Mouse (Mus musculus) ovary, postnatal 10 days (tissue): ENCODE measurements around the gene Tmem74b.

ENCODE experiments used
- DNase-seq: peaks from one replicate; pipeline ENCODE4 v3.0.0; 2022; ENCODE audit warnings: low spot score

The Tmem74b gene

DNA sequence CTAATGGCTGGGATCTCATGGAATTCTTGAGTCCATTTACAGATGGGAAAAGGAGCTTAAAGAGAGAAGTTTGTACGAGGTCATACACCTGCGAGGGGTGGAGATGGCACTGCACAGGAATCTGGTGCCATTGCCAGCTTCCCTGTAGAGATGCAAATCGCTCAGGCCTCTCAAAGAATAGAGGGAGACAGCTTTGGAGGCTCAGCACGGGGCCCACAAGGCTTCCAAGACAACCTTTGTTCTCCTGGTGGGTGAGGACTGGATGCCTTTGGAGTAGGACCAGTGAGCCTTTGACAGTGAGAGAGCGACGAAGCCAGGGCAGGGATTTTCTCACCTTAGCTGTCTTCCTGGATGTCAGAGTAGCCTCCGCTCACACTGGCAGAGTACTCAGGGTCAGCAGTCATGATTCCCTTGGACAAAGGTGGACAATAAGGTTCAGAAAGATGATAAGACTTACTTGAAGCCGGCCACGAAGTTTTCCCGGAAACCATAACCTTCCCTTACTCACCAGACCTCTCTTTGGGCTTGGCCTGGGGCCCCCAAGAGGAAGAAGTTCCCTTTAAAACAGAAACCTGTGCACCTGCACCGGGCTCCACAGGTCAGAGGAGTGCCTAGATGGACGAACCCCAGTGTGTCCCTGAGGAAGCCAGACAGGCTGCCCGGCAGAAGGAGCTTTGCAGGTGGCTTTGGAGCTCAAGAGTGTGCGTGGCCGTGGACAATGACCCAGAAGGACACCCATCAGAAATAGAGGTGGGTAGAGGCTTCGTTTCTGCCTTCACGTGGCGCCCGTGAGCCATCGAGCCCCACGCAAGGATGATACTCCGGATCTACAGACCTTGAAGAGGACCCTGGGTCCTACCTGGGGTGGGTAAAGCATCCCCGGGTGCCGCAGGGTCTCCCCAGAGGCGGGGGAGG is at the start of gene Tmem74b:
Gene Tmem74b (plus strand): TSS at position 778 of the 915 bp plus-strand sequence.
- DNase-seq, result no peak

DNA sequence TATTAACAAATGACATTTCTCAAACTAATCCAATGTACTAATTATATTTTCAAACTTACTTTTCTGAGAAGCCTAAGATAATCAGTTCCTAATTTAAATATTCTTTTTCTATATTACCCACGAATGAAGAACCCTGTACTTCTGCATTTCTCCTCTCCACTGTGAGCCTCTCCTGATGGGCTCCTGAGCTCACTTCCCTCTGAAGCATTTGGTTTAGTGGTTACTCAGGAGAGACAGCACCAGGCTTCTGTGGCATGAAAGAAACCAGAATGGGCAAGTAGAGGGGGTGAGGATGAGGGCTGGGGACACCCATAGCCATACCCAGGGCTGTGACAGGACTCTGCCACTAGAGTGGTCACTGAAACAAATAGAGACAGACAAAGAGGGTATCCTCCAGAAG is 49.8 kb upstream of the Tmem74b start:
- no peak for DNase-seq

DNA sequence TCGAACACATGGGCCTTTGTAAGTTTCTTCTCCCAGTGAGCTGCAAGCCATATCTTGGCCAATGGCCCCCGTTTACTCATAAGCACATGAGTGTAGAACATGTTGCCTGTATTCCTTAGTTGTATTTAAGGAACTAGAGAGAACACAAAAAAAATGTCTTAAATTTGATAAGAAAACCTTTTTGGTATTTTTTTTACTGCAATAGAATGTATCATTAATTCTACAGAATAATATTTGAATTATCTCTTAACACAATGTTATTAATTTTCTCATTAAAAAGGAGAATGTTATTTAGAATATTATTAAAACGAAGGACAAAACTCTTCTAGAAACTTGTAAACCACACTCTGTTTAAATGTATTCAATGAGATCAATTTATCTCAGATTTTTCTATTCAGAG is 33.4 kb upstream of the Tmem74b start, which contains the start of gene Rad21l:
Gene Rad21l (minus strand): TSS at position 101 of the 400 bp plus-strand sequence.
- DNase-seq, result no peak

DNA sequence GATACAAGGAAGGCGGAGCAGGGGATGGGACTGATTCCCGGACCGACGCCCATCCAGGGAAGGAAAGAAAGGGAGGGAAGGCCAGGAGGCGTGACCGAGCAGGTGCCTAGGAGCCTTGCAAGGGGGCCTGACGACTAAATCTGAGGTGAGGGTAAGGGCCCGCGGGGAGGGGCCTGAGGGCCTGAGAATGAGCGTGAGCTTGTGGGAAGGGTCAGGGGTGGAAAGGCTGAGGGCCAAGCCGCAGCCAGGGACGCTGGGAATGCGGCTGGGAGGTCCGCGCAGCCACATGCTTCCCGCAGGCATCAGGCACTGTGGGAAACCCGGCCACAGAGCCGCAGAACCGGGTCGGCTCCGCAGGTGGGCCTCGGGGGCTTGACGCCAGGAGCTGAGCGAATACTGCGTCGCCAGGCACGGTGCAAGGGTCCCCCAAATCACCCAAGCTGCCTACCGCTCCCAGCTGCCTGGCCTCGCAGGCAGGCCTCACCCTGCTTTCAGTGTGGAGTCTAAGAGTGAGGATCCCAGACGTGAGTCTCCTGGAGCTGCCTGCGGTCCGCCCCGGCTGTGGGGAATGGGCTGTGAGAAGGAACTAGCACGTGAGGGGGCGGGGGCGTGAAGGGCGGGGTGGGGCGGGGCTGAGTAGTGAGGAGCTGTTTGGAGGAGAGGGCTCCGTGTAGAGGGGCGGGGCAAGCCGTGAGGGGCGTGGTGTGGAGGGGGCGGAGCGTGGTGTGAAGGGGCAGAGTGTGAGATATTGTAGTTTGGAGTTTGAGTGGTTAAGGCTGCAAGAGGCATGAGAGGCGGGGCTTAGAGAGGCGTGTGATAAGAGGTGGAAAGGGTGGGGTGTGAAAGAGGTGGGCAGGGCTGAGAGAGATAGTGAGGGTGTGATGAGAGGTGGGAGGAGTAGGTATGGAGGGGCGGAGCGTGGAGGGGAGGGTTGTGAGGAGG is 31.5 kb upstream of the Tmem74b start:
- no peak for DNase-seq

DNA sequence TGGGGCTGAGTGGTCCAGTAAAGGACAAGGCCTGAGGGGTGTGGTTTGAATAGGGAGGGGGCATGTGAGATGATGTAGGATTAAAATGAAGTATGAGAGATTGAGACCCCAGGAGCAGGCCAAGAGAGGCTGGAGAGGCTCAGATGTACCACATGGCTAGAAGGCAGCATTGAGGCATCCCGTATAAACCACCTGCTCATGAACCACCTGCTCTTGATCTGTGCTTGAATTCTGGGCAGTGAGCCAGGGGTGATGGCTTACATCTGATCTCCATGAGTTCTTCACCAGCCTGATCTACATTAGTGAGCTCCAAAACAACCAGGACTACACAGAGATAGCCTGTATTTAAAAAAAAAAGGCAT is 30.9 kb upstream of the Tmem74b start:
- no peak for DNase-seq

DNA sequence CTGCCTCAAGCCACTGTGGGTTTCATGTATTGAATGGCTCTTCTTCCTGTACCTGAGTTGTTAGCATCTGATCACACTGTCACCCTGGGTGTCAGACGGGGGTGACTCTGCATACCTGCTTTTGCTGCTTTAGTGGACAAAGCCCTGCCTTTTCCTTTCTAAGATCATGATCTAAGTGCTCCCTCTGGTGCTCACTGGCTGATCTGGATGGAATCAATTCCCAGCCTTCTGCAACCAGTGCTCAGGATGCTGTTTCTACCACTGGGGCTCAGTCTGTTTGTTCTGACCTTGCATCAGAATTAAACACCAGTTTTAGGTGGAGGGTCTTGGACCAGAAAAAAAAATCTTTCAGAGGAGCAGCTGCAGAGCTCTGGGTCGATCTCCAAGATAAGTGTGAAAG is 25.6 kb upstream of the Tmem74b start:
- no peak for DNase-seq

DNA sequence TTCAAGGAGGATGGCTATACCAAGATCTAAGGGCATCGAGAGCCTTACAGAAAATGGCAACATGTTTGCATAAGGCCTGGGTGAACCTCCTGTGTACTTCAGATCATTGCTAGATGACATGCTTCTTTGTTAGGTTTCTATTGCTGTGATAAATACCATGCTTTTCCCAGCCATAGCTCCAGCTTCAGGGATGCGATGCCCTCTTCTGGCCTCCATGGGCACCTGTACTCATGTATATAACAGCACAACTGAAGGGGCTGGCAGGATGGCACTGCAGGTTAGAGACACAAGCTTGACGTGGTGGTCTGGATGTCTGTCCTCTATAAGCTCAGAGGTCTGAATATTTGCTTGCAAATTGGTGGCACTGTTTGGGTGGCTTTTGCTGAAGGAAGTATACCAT is 19.5 kb upstream of the Tmem74b start:
- no peak for DNase-seq

DNA sequence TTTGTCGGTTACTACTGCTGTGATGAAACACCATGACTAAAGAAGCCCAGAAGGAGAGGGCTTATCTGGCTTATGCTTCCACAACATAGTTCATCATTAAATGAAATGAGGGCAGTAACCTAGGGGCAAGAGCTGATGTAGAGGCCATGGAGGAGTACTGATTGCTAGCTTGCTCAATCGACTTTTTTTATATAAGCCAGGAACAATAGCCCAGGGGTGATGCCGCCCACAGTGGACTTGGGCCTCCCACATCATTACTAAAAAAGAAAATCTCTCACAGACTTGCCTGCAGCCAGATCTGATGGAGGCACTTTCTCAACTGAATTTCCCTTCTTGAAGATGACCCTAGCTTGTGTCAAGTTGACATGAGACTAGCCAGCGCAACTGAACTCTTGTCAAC is 18.8 kb upstream of the Tmem74b start:
- no peak for DNase-seq

DNA sequence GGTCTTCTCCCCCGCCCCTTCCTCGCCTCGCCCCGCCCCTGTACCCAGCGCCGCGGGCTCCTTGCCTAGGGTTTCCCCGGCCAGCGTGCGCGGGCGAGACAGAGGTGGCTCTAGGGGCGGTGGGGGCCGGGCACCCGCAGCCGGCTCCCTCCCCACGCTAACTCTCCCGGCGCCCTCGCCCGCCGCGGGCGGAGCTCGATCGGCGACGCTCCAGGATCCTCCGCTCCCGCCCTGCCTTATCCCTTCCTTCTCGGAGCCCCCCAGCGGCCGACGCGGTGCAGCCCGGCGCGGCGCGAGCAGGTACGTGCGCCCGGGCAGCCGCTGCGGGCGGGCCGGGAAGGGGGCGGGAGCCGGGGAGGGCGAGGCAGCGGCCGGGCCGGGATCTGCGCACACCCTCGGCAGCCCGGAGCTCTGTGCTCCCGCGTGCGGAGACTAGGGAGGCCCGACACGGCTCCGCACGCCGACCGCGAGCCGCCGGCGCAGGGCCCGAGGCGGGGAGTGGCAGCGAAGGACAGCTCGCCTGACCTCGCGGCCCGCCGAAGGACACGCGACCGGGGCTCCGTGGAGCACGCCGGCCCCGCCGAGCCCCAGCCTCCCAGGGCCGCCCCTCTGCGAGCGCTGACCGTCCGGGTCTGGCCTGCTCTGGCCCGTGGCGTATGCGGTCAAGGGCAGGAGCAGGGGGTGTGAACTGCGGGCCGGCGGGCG is 490 bp downstream of the Tmem74b start:
- DNase-seq, result peak; percentile 4

DNA sequence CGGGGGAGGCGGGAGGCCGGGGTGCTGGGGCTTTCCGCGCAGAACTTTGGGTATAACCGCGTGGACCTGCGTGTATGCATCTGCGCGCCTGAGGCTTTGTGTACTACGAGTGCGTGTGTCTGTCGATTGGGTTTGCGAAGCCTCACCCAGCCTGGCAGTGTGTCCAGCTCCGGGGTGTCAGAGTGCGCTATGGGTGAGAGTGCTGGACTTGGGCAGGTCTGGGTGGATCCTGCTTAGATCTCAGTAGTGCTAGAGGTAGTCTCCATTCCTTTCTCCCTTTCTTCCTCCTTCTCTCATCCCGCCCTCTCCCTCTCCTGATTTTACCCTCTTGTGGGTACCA is 1.0 kb downstream of the Tmem74b start:
- no peak for DNase-seq

DNA sequence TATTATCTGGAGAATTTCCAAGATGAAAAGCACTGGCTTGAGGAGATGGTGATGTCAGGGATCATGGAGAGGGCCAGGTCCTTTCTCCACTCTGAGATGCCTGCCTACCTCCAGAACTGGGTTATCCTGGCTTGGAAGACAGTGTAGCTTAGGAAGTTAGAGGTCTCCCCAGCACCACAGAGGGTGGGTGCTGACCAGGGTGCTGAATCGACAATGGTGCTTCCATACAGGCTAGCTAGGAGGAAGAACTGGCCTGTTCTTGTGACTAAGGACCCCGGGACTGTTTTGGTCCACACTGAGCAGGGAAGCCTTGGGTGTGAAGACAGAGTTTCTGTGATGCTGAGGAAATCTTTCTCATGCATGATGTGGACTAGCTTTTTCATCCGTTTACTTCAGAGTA is 10.8 kb downstream of the Tmem74b start:
- no peak for DNase-seq

DNA sequence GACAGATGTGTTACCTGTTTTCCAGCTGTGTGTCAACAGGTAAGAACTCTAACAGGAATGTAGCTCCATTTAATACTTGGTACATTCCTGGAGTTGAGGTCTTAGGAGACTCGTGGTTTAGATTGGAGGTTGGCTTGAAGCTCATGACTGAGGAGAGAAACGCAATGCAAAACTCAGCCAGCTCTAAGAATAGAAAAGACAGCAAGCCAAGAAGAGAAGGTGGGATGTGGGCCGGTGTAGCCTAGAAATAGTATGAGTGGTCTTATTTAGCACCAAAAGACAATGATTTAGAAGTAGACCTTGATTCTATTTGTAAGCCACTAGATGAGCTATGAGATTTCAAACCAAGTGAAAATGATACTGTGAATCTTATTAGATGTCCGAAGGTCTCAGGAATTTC is 13.7 kb downstream of the Tmem74b start:
- DNase-seq, result no peak

DNA sequence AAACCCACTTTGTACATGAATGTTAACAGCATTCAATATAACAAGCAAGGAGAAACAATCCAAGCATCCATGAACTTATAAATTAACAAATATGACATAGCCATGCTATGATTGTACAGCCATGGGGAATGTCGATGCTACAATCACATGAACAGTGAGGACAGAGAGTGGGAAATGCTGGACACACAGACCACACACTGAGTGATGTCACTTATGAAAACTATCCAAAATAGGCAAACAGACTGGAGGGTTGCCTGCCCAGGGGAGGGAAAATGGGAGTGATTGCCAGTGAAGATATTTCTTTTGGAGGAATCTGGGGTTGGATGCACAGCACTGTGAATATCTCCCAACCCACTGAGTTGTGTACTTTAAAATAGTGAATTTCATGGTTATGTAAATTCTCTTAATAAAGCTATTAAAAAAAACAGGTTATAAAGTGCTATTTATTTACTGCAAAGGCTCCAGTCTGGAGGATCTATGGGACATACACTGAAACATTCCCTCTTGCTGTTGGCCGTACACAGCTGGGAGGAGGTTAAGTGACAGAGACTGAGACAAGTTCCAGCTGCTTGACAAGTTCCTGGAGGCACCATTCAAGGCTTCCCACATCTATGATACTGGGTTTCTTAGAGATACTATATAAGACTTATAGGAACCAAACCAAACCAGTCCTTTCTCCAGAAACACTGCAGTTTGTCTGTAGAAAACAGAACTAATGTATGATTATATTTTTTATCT is 14.7 kb downstream of the Tmem74b start:
- no peak for DNase-seq

DNA sequence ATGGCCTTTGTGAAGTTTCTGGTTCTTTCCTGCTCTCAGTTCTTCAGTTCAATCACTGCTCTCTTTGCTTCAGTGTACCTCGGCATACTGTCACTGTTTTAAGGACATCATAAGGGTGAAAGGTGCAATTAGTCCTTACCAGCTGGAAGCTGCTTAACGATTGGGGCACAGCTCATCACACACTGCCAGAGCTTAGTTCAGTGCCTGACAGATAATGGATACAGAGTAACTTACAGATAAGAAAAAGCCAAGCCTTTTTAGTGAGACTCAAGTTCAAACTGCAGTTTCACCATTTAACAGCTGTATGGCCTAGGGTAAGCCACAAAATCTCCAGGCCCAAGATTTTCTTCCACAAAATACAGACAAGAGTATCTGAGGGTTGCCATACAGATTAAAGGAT is 22.3 kb downstream of the Tmem74b start:
- no peak for DNase-seq

DNA sequence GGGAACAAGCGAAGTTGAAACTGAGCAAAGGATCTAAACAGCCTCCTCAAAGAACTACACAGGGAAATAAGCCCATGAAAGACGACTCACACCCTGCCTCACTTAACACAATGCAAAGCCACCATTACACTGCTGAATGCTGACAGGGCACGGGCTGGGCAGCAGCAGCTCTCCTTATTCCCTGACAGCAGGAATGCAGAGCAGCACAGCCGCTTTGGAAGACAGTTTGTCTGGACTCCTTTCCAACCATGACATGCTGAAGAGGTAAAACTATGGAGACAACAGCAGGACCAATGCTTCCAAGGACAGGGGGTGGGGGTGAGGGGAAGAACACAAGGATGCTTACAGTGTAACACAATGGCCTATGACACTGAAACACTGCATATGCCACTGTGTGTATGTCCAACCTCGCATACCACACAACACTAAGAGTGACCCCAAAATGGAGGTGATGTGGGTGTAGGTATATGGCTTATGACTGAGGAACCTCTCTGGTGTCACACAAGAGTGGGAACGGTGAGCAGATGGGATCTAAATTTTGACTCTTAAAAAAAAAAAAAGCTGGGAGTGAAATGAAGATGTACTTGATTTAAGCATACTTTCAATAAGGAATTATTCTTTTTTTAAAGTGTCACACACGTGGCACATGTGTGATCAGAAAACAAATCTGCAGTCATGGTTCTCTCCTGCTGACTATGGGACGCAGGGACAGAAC is 31.5 kb downstream of the Tmem74b start:
- no peak for DNase-seq

DNA sequence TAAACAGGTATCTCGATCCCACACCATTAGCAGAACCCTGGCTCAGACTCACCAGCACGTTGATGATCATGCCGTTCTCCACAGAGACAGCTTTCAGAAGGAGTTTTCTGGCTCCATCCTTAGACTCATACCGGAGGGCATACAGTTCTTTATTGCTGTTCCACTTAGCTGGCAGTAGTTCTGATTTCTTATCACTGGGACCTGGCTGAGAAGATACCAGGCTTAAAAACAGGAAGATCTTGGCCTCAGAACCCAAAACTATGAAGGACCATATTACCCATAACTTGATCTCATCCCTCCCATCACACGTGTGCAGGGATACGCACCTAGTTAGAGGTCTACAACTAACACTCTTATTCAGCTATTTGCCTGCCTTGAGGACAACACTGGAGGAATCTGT is 33.6 kb downstream of the Tmem74b start:
- no peak for DNase-seq

DNA sequence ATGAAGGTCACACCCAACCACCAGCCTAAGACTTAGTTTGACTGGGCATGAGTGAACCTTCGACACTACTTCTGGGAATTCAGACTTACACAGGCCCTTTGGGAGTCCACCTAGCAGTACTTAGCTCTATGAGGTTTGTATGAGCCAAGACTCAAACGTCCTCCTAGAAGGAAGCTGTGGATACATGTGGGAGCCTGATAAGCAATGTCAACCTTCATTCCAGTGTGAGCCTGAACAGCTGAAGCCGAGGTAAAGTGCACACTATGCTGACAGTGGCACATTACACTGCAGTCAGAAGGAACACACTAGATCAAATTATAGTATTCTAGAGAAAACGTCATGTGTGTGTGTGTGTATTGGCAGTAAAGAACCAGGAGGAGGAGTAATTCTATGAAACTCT is 36.7 kb downstream of the Tmem74b start:
- DNase-seq, result no peak

DNA sequence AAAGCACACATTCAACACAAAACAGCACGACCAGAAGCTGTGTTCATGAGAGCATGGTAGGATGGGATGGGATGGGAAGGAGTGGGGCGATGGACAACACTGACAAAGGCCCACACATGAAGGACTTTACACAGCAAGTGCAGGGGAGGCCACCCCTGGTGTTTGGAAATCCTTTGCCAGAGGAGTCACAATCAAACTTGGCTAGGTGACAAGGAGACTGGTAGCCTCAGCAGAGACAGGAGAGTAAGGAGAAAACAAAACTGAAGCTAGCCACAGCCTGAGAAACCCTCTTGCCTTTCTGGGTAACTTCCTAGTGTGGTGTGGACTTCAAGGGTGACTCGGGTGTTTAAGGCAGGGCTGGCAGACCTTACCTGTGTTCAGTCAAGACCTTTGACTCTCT is 37.3 kb downstream of the Tmem74b start:
- DNase-seq, result no peak

DNA sequence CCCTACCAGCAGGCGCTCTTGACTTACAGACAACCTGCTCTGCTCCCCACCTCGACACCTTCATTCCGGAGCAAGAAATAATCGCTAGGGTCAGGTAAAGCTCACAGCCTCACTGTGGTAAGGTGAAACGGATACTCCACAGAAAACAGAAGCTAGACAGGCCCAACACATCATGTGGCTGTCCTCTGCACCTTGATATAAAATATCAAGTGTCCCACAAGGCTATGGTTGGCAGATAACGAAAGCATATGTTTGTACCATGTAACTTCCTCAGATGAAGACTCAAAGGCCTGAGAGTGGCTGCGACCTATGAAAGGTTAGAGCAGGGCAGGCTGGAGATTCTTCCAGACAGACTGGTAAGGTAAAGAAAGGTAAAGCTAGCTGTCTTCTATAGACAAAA is 37.7 kb downstream of the Tmem74b start:
- DNase-seq, result no peak

DNA sequence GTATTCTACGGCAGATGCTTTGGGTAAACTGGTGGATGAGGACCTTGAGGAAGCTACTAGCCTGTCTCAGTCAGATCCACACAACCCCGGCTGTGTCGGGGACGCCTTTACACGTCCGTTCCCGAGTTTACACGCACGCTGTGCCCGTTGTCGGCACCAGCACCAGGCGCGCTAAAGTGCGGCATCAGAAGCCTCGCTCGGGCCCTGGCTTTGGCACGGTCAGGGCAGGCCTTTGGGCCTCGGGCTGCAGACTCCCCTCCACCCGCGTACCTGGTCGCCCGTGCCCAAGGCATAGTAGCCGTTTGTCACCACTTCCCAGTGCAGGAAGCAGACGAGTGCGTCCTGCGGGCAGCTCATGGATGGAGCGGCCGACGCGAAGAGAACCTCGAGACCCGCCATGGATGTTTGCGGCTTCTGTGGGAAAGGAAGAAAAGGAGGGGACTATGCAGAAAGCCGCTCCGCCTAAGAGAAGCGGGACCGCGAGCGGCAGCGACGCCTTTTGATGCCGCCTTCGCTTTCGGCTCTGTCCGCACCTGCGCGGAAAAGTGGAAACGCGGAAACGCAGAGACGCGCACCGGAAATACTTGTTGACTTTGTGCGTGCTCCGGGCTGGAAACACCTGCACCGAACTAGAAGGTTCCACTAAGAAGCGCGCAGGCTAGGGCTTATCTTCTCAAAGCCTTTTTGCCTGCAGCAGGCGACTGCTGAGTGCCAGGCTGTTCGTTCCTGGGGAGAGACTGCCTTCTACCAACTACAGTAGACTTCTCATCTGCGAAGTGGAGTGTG is 39.1 kb downstream of the Tmem74b start:
- peak; percentile 78 for DNase-seq
